Mouse (Mus musculus) small intestine, adult 2 months (tissue): ENCODE measurements around the gene Mrpl2. TPM values are rescaled to one million over a fixed set of nuclear protein-coding genes. Genes with fewer than 3 reads are reported as not detected.

Experiments
- H3K27ac ChIP-seq: fragments of 200-500 bp; 2 replicates; pipeline ENCODE4 v1.5.1; 2012; ENCODE audit warnings: low read depth, low read length, control low read depth, inconsistent platforms; ENCODE audit not compliant: insufficient read depth
- H3K27me3 ChIP-seq: fragments of 200-500 bp; 2 replicates; pipeline ENCODE4 v1.6.1; 2012; ENCODE audit warnings: mild to moderate bottlenecking, moderate library complexity, low read length, inconsistent platforms; ENCODE audit not compliant: control insufficient read depth, insufficient read depth
- H3K36me3 ChIP-seq: fragments of 200-500 bp; 2 replicates; pipeline ENCODE4 v1.6.1; 2012; ENCODE audit warnings: mild to moderate bottlenecking, low read length, control low read depth, inconsistent platforms; ENCODE audit not compliant: control insufficient read depth, insufficient read depth
- H3K4me1 ChIP-seq: fragments of 200-500 bp; 2 replicates; pipeline ENCODE4 v1.6.1; 2012; ENCODE audit warnings: low read length, inconsistent platforms, mixed read lengths; ENCODE audit not compliant: control insufficient read depth, insufficient read depth, insufficient read length
- H3K4me3 ChIP-seq: fragments of 200-500 bp; 2 replicates; pipeline ENCODE4 v1.5.1; 2012; ENCODE audit warnings: low read depth, mild to moderate bottlenecking, control low read depth, inconsistent platforms, low read length, moderate library complexity
- CTCF ChIP-seq: fragments of 200-500 bp; IDR thresholded peaks from 2 replicates; pipeline ENCODE4 v1.5.1; 2012; ENCODE audit warnings: low read depth, mild to moderate bottlenecking, control low read depth, inconsistent platforms, low read length, moderate library complexity, mixed read lengths; ENCODE audit not compliant: insufficient replicate concordance, insufficient read length; ENCODE audit errors: extremely low read depth
- POLR2A ChIP-seq: fragments of 200-500 bp; IDR thresholded peaks from 2 replicates; pipeline ENCODE4 v1.6.1; 2012; ENCODE audit warnings: low read depth, mild to moderate bottlenecking, control low read depth, inconsistent platforms, low read length, moderate library complexity
- WGBS: fragments of 180-500 bp; shearing (Covaris S2); methylation state at CpG from one replicate; pipeline ENCODE4 v1.1.7; 2018; 5-methylcytosine and 5-hydroxymethylcytosine counted together
- polyA plus RNA-seq: library from polyadenylated mRNA; depleted of rRNA; stranded (reverse); fragments of >200 nt; gene quantifications from 2 replicates; pipeline ENCODE4 v1.2.3, GENCODE M21; 2012

Mrpl2 gene
- polyA plus RNA-seq, 1 experiment = 82.8 TPM

DNA sequence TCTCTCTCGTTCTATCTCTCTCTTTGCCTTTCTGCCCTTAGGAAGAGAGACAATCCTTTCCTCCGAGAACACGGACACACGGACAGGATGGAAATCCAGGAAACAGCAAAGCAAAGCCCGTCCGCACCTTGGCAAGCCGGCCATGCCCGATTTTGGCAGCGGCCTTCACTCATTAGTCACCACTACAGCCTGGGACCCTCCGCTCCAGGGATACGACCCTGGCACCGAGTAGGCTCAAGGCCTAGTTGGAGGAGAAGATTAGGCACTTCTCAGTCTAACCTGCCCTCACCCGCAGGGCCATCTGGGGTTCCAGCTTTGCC, 17.6 kb upstream of the Mrpl2 start:
- Histone ChIP-seq H3K4me3 (peak overlapping the region; percentile 77), H3K27ac (no peak overlapping the region), H3K27me3 (no peaks in the 10 kb centered on the region), H3K4me1 (peaks cover 5% of the 10 kb centered on the region), H3K36me3 (peaks cover 25% of the 10 kb centered on the region)
- under 1% methylated on average over 13 of the region's 13 CpGs for WGBS
- TF ChIP-seq POLR2A = no peak
- no peak for TF ChIP-seq CTCF

DNA sequence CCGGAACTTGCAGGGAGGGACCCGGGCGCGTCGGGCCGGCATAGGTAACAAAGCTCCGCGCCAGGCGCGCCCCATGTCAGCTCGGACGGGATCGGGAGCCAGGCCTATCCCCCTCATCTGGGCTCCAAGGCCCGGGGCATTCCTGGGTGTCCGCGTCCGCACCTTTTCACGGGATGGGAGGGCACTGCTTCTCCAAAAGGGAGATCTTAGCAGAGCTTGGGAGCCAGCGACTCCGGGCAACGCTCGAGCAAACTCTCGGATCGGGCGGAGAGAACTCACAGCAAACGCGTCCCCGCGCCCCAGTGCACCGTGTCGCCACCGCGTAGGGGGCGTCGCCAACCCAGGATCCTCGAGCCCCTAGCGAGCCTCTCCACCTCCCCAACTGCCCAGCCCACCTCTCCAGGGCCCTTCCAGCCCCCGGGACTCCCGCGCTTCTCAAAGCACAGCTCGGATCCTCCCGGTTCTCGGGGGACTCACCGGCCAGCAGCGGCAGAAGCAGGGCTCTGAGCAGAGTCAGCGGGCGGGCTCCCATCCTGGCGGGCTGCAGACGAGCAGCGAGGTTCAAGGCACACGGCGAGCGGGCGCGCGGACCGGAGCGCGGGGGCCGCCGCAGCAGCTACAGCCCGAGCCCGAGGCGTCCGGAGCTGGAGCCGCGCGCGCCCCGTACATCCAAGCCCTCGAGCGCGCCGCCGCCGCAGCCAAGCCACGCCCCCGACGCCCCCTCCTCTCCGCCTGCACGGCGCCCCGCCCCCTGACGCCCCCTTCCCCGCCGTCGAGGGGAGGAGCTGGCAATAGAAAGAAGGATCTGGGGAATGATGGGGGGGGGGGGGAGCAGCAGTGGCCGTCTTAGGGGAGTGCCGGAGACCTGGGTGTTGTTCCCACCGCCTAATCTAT, 17.0 kb upstream of the Mrpl2 start, which contains the start of gene Ptk7:
Ptk7 (minus strand) TSS at position 714 of the 894 bp plus-strand sequence.
- WGBS = 1% methylated on average over 87 of the region's 90 CpGs
- TF ChIP-seq POLR2A = 0 out of 2 replicates have a peak, but pooled peaks have one; percentile 24
- no peak for TF ChIP-seq CTCF
- H3K36me3 ChIP-seq = peaks cover 31% of the 10 kb centered on the region
- H3K27ac ChIP-seq = peak within 1 kb of the TSS; percentile 44; the same call in 1 of the 2 replicates
- H3K27me3 ChIP-seq = no peaks in the 10 kb centered on the region
- H3K4me3 ChIP-seq = peak within 1 kb of the TSS; percentile 77
- H3K4me1 ChIP-seq = peaks cover 5% of the 10 kb centered on the region

DNA sequence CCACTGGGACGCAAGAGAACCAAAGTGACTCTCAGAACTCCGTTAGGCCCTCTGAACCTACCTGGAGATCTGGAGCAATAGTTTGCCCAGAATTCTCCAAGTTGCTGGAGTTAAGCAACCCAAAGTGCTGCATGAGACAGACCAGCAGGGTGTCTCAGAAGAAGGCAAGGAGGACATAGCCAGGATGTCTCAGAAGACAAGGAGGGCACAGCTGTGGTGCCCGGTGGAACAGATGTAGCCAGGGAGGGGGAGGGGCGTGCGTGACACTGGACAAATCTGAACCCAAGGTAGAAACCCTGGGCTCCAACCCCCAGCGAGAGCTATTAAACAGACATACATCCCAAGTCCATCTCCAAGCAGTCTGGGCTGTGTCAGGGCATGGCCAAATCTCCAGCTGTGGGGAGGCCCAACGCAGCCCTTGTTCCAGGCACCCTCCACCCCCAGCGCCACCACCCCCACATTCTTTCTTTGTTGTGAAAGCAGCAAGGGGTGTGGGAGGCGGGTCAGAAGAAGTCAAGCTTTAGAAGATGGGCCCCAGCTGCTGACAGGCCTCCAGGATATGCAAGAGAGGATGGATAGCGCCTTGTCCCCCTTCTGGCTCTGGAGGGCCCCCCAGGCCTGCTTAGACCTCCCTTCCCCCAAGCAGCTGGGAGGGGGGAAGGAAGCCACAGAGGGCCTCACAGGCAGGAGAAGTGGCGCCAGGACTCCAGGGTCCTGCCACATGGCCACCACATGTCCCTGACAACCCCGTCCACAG, 16.2 kb upstream of the Mrpl2 start:
- WGBS = 47% methylated on average over 12 of the region's 12 CpGs
- Histone ChIP-seq H3K36me3 (peaks cover 37% of the 10 kb centered on the region), H3K27ac (peak overlapping the region; percentile 26; the same call in 1 of the 2 replicates), H3K4me3 (peak overlapping the region; percentile 77), H3K27me3 (no peaks in the 10 kb centered on the region), H3K4me1 (peaks cover 2% of the 10 kb centered on the region; the same call in 1 of the 2 replicates)
- TF ChIP-seq POLR2A = no peak
- TF ChIP-seq CTCF = no peak

DNA sequence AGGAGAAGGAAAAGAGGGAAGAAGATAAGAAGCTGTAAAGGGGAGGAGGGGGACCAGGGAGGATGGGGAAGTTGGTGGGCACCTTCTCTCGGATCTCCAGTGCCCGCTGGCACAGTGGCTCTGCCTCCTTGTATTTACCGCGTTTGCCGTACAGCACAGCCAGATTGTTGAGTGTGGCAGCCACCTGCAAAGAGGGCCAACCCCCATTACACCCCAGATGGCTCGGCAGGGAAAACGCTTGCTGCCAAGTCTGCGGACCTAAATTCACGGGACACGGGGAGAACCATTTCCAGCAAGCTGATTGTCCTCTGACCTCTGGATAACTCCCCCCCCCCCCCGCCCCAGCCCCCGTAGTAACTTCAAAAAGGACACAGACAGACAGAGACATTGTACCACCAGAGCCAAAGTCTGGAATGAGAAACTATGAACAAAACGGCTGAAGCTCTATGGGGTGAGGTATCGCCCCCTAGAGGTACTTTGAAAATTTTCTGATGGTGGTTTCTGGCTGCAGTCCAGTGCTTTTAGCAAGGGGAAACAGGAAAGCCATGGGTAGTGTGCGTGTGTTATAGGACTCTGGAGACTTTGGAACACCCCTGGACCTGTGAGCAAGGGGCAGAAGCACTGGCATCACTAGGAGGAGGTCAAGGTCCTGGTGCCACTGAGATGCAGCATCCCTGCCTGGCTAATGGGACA, 9.1 kb upstream of the Mrpl2 start:
- Histone ChIP-seq H3K4me1 (no peaks in the 10 kb centered on the region), H3K4me3 (no peak overlapping the region), H3K27ac (no peak overlapping the region), H3K27me3 (no peaks in the 10 kb centered on the region), H3K36me3 (peaks cover 76% of the 10 kb centered on the region)
- WGBS = 45% methylated on average over 15 of the region's 15 CpGs
- TF ChIP-seq CTCF (peak; percentile 34; the same call in 1 of the 2 replicates), POLR2A (no peak)

DNA sequence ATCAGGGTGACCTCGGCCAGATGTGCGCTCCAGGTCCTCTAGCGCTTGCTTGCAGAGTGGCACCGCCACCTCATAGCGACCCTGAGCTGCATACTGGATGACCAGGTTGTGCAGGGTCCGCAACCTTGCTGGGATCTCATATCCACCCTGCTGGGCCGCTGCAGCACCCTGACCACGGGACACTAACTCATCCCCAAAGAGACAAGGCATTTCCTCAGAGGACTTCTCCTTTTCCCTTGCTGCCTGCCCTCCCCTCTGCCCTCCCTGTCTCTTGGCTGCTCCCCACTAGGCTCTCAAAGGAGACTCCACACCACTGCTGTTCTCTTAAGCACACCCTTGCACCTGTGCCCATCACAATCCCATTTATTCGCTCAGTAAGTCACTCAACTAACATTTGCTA, 6.1 kb upstream of the Mrpl2 start:
- TF ChIP-seq POLR2A (no peak), CTCF (no peak)
- Histone ChIP-seq H3K4me3 (no peak overlapping the region), H3K36me3 (peaks cover 66% of the 10 kb centered on the region), H3K27ac (no peak overlapping the region), H3K4me1 (peaks cover 3% of the 10 kb centered on the region; the same call in 1 of the 2 replicates), H3K27me3 (no peaks in the 10 kb centered on the region)
- 83% methylated on average over 9 of the region's 9 CpGs for WGBS

DNA sequence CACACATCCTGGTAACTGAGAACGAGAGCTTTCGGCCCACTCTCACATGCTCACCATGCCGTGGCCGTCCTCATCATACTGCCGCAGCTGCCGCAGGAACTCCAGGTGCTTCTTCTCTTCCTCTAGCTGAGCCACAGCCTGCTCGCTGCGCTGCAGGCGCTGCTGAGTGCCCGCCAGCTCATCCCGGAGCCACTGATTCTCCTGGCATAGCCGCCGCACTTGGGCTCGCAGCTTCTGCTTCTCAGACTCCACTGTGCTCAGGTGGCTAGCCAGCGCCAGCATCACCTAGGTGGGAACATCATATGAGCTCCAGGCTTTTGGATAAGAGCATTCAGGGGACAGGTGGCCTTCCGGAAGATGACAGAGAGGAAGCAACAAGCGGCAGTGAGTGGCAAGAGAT, 4.0 kb upstream of the Mrpl2 start:
- no peak for TF ChIP-seq CTCF
- no peak for TF ChIP-seq POLR2A
- Histone ChIP-seq H3K4me3 (no peak overlapping the region), H3K4me1 (peaks cover 3% of the 10 kb centered on the region; the same call in 1 of the 2 replicates), H3K27ac (no peak overlapping the region), H3K36me3 (peaks cover 45% of the 10 kb centered on the region), H3K27me3 (no peaks in the 10 kb centered on the region)
- WGBS = 94% methylated on average over 17 of the region's 17 CpGs
